Mouse (Mus musculus) heart, embryonic 15.5 days (tissue): ENCODE data around the gene Gnl3. TPM values are rescaled to one million over a fixed set of nuclear protein-coding genes. Genes with fewer than 3 reads are reported as not detected.

Experiments
- ATAC-seq: fragments of 200-750 bp; cut with Nextera tagmentation; replicated peaks from 2 replicates; pipeline ENCODE4 v1.8.0; 2017; ENCODE audit warnings: low read depth, moderate TSS enrichment; ENCODE audit not compliant: insufficient number of reproducible peaks, insufficient read depth, low FRiP score
- H3K27ac ChIP-seq: fragments of 300-500 bp; sonication (generic); 2 replicates; pipeline ENCODE4 v1.5.1; 2015; ENCODE audit warnings: mild to moderate bottlenecking, inconsistent platforms
- H3K27me3 ChIP-seq: fragments of 300-500 bp; sonication (generic); 2 replicates; pipeline ENCODE4 v1.6.1; 2015; ENCODE audit warnings: inconsistent platforms
- H3K36me3 ChIP-seq: fragments of 300-500 bp; sonication (generic); 2 replicates; pipeline ENCODE4 v1.6.1; 2015; ENCODE audit warnings: mild to moderate bottlenecking, inconsistent platforms
- H3K4me1 ChIP-seq: fragments of 300-500 bp; sonication (generic); replicated peaks from 2 replicates; pipeline ENCODE4 v1.6.1; 2015; ENCODE audit warnings: inconsistent platforms
- H3K4me2 ChIP-seq: fragments of 300-500 bp; sonication (generic); 2 replicates; pipeline ENCODE4 v1.6.1; 2015; ENCODE audit warnings: inconsistent platforms, mild to moderate bottlenecking, moderate library complexity
- H3K4me3 ChIP-seq: fragments of 300-500 bp; sonication (generic); 2 replicates; pipeline ENCODE4 v1.5.1; 2015; ENCODE audit warnings: mild to moderate bottlenecking, inconsistent platforms
- H3K9ac ChIP-seq: fragments of 300-500 bp; sonication (generic); 2 replicates; pipeline ENCODE4 v1.6.1; 2015; ENCODE audit warnings: mild to moderate bottlenecking, inconsistent platforms
- H3K9me3 ChIP-seq: fragments of 300-500 bp; sonication (generic); replicated peaks from 2 replicates; pipeline ENCODE4 v1.6.1; 2016; ENCODE audit warnings: inconsistent platforms
- WGBS: fragments of 180-500 bp; shearing (Covaris S2); methylation state at CpG from one replicate; pipeline ENCODE4 v1.1.7; 2015; ENCODE audit warnings: mixed read lengths; 5-methylcytosine and 5-hydroxymethylcytosine counted together
- polyA plus RNA-seq: library from polyadenylated mRNA; unstranded; fragments of >200 nt; fragmentation: Nextera tagmentation; extraction: Ambion mirVana; gene quantifications from 2 replicates; pipeline ENCODE4 v1.2.1, GENCODE M21; 2015

Gnl3 gene
- polyA plus RNA-seq, 1 experiment from 2014 or later: 55.1 TPM

DNA sequence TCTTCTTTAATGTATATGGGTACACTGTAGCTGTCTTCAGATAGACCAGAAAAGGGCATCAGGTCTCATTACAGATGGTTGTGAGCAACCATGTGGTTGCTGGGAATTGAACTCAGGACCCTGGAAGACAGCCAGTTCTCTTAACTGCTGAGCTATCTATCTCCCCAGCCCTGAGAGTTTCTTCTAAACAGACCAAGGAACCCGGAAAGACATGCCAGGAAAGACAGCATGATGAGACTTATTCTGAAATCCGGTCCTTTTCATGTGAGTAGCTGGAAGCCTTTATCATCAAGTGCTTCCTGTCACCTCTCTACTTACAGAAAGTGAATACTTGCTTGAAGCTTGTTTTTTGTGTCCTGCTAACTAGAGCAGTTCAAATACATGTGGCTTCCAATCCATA, 14.4 kb downstream of the Gnl3 start:
- ATAC-seq: no peak
- WGBS: 65% methylated on average over 2 of the region's 2 CpGs

DNA sequence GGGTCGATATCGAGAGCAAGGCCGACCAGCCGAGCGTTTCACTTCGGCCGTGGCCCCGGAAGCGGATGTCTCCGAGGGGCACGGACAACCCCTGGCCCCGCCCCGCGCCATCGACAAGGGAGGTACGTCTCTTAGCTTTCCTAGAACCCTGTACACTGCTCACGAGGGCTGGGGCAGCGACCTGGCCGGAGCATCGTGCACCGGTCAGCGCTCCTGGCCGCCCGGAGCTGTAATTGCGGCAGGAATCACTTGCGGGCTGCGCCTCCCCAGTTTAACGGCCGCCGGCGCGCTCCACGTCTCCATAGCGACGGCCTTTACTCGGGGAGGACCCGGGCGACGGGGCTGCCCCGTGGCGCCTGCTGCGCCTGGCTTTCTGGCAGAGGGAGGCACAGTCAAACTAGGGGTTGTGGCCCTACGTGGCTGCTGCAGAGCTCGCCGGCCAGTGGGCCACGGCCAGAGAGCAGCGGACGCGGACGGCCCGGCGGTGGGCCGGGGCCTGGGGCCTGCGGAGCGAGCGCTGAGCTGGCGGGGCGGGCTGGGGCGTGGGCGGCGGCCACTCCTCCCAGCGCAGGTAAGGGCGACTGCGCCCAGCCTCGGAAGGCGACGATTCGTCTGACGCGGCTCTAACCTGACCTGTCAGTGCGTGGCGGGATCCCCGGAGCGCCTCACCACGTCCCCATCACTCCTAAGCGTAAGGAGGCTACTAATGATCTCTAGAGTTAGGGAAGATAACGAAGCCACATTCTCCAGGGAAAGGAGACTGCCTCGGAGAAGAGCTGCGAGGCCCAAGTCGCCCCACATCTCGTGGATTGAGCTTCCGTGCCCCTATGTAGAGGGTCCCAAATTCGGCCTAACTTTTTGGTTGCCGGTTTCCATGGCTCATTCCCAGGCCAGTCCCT, 17.4 kb downstream of the Gnl3 start, which contains the start of the genes Glt8d1 and Spcs1:
TSS of gene Glt8d1 (plus strand) at position 94 of the 899 bp plus-strand sequence.
TSS of gene Spcs1 (minus strand) at position 366 of the 899 bp plus-strand sequence.
- peak within 1 kb of the TSS; percentile 94 for H3K9ac ChIP-seq
- H3K27me3 ChIP-seq: no peaks in the 10 kb centered on the region
- peak within 1 kb of the TSS; percentile 95 for H3K4me3 ChIP-seq
- no peaks in the 10 kb centered on the region for H3K9me3 ChIP-seq
- under 1% methylated on average over 84 of the region's 84 CpGs for WGBS
- H3K27ac ChIP-seq: peak within 1 kb of the TSS; percentile 93
- ATAC-seq: peak; percentile 90
- peak within 1 kb of the TSS; percentile 74 for H3K4me2 ChIP-seq
- H3K4me1 ChIP-seq: peaks cover 16% of the 10 kb centered on the region
- H3K36me3 ChIP-seq: peaks cover 7% of the 10 kb centered on the region; the same call in 1 of the 2 replicates

More for the DNA sequence above, 14.4 kb downstream of the Gnl3 start:
- Histone ChIP-seq H3K27me3 (no peaks in the 10 kb centered on the region), H3K4me1 (peaks cover 16% of the 10 kb centered on the region), H3K4me3 (no peak overlapping the region), H3K4me2 (no peak overlapping the region), H3K36me3 (peaks cover 29% of the 10 kb centered on the region), H3K27ac (no peak overlapping the region), H3K9ac (no peak overlapping the region), H3K9me3 (no peaks in the 10 kb centered on the region)

DNA sequence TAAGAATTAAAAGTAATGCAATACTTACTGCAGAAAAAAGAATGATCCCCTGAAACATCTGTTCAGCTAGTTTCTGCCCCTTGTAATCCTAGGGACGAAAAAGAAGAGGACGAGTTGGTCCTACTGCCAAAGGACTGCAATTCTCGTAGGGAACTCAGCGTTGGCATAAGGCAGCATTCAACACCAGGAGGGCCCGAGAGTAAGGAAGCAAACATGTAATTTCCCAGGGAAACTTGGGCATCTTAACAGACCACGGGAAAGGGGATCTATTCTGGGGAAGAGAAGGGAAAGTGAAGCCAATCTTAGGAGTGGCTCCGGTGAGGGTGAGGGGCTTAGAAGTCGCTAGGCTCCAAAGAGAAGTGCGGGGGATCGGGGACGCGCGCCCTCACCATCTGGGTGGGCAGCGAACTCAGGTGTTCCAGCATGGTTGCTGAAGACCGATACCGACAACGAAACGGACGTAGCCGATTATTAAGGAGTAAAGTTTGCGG, 18.1 kb downstream of the Gnl3 start:
- no peak for ATAC-seq
- WGBS: under 1% methylated on average over 21 of the region's 21 CpGs

GRCm38 (mm10) chr14:31000356-31000755, 18.6 kb downstream of the Gnl3 start:
- Histone ChIP-seq H3K36me3 (peaks cover 7% of the 10 kb centered on the region; the same call in 1 of the 2 replicates), H3K9me3 (no peaks in the 10 kb centered on the region), H3K4me3 (peak overlapping the region; percentile 95), H3K9ac (peak overlapping the region; percentile 94), H3K4me2 (peak overlapping the region; percentile 74), H3K4me1 (peaks cover 16% of the 10 kb centered on the region), H3K27ac (no peak overlapping the region), H3K27me3 (no peaks in the 10 kb centered on the region)
- no peak for ATAC-seq
- 58% methylated on average over 10 of the region's 10 CpGs for WGBS

More for the DNA sequence above, 18.1 kb downstream of the Gnl3 start:
- peak overlapping the region; percentile 95 for H3K4me3 ChIP-seq
- H3K4me2 ChIP-seq: peak overlapping the region; percentile 74
- peak overlapping the region; percentile 94 for H3K9ac ChIP-seq
- H3K36me3 ChIP-seq: peaks cover 7% of the 10 kb centered on the region; the same call in 1 of the 2 replicates
- peak overlapping the region; percentile 93 for H3K27ac ChIP-seq
- H3K27me3 ChIP-seq: no peaks in the 10 kb centered on the region
- peaks cover 16% of the 10 kb centered on the region for H3K4me1 ChIP-seq
- no peaks in the 10 kb centered on the region for H3K9me3 ChIP-seq

GRCm38 (mm10) chr14:30996417-30996816, 22.5 kb downstream of the Gnl3 start:
- H3K4me3 ChIP-seq: no peak overlapping the region
- ATAC-seq: no peak
- H3K4me1 ChIP-seq: peaks cover 8% of the 10 kb centered on the region
- H3K27ac ChIP-seq: no peak overlapping the region
- no peaks in the 10 kb centered on the region for H3K9me3 ChIP-seq
- no peaks in the 10 kb centered on the region for H3K27me3 ChIP-seq
- H3K36me3 ChIP-seq: 0 out of 2 replicates have a peak, but pooled peaks cover 3% of the 10 kb centered on the region
- no peak overlapping the region for H3K4me2 ChIP-seq
- H3K9ac ChIP-seq: no peak overlapping the region

DNA sequence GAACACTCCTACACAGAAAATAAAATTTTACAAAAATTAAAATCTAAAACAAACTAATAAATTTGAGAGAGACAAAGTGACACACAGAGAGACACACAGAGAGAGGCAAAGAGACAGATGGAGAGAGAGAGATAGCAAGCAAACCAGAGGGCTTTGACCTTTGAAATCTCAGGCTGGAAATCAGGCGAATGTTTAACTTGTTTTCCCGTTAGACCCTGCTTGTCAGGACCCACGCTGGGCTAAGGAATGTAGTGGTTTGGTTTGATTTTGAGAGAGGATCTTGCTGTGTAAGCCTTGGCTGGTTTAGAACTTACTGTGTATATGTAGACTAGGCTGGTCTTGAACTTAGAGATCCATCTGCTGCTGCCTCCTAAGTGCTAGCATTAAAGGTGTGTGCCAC, 42.7 kb downstream of the Gnl3 start:
- H3K9me3 ChIP-seq: no peaks in the 10 kb centered on the region
- no peaks in the 10 kb centered on the region for H3K27me3 ChIP-seq
- no peak overlapping the region for H3K9ac ChIP-seq
- no peak overlapping the region for H3K4me2 ChIP-seq
- H3K4me3 ChIP-seq: no peak overlapping the region
- H3K4me1 ChIP-seq: no peaks in the 10 kb centered on the region; the same call in 1 of the 2 replicates
- no peaks in the 10 kb centered on the region; the same call in 1 of the 2 replicates for H3K36me3 ChIP-seq
- WGBS: 70% methylated on average over 3 of the region's 3 CpGs
- no peak overlapping the region for H3K27ac ChIP-seq
- ATAC-seq: no peak

DNA sequence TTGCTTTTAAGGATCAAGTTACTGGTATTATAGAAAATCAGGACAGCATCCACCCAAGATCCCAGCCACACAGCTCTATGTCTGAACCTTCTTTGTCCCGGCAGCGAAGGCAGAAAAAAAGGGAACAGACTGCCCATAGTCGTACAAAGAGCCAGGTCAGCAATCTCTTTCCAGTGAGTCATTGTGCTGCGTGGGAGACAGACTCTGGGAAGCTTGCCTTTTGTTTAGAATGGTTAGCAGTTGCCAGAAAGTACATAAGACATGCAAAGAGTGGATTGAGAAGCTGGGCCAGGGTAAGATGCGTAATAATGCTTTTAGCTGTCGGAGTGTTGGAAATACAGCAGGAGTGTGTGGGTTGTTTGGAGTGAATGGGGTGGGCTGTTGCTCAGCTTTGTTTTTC, 44.7 kb downstream of the Gnl3 start:
- Histone ChIP-seq H3K4me3 (no peak overlapping the region), H3K9me3 (no peaks in the 10 kb centered on the region), H3K4me2 (no peak overlapping the region), H3K27me3 (no peaks in the 10 kb centered on the region), H3K27ac (0 out of 2 replicates have a peak overlapping the region, but pooled peaks have one; percentile 16), H3K9ac (no peak overlapping the region), H3K4me1 (no peaks in the 10 kb centered on the region; the same call in 1 of the 2 replicates), H3K36me3 (no peaks in the 10 kb centered on the region; the same call in 1 of the 2 replicates)
- WGBS: 55% methylated on average over 6 of the region's 6 CpGs
- ATAC-seq: peak; percentile 43; the same call in 1 of the 2 replicates

Other genes with a start within 250 kb of the Gnl3 start
- gene Tmem110, start 193.6 kb downstream of the Gnl3 start, polyA plus RNA-seq: 12.7 and 14.2 TPM in 2 replicates
- 3.9 and 4.3 TPM in 2 replicates for gene Mustn1, start 140.0 kb downstream of the Gnl3 start, polyA plus RNA-seq
- 0.52 and 1.5 TPM in 2 replicates for gene Itih4, start 132.7 kb downstream of the Gnl3 start, polyA plus RNA-seq
- gene Itih3, start 95.4 kb downstream of the Gnl3 start, polyA plus RNA-seq: 1.6 and 3.5 TPM in 2 replicates
- gene Itih1, start 75.9 kb downstream of the Gnl3 start, polyA plus RNA-seq: 0.05 and 0.22 TPM in 2 replicates
- gene Nek4, start 67.8 kb downstream of the Gnl3 start, polyA plus RNA-seq: 5.4 and 7.3 TPM in 2 replicates
- 45.2 and 46.8 TPM in 2 replicates for gene Glt8d1, start 17.8 kb downstream of the Gnl3 start, polyA plus RNA-seq
- gene Spcs1, start 17.5 kb downstream of the Gnl3 start, polyA plus RNA-seq: 310 and 368 TPM in 2 replicates
- 91.4 and 101 TPM in 2 replicates for gene Pbrm1, start within 50 bp of the Gnl3 start, polyA plus RNA-seq
- 75.6 and 94.1 TPM in 2 replicates for gene Smim4, start 109.8 kb upstream of the Gnl3 start, polyA plus RNA-seq
- 278 and 339 TPM in 2 replicates for gene Nt5dc2, start 111.9 kb upstream of the Gnl3 start, polyA plus RNA-seq
- gene Stab1, start 149.5 kb upstream of the Gnl3 start, polyA plus RNA-seq: 43.7 and 46.8 TPM in 2 replicates
- gene Tnnc1, start 189.2 kb upstream of the Gnl3 start, polyA plus RNA-seq: 3,799 and 4,649 TPM in 2 replicates
- gene Nisch, start 197.8 kb upstream of the Gnl3 start, polyA plus RNA-seq: 287 and 381 TPM in 2 replicates
- gene Sema3g, start 198.7 kb upstream of the Gnl3 start, polyA plus RNA-seq: 0.60 and 0.83 TPM in 2 replicates
- gene Phf7, start 232.2 kb upstream of the Gnl3 start, polyA plus RNA-seq: 7.9 and 8.3 TPM in 2 replicates
- 43.2 and 59.0 TPM in 2 replicates for gene Bap1, start 232.3 kb upstream of the Gnl3 start, polyA plus RNA-seq